Mouse (Mus musculus): ENCODE data around the gene Slc22a14. TPM values are rescaled to one million over a fixed set of nuclear protein-coding genes. Genes with fewer than 3 reads are reported as not detected.
"Not testable (repeated sequence)": the region's sequence is repeated elsewhere in the genome, so short reads cannot be mapped to it uniquely, and the experiment has no call there.

Slc22a14 gene
- total RNA-seq (2021), result not detected
- long read RNA-seq, experiment 1, result 0 reads
- long read RNA-seq, experiment 2, result 0 reads

- DNase-seq (ENCODE audit: low spot score), result no peak
Measured at GRCm38 (mm10) chr9:119365284-119365683, at the start of gene Slc22a14. Gene Slc22a14 (minus strand): TSS chr9:119365553.

DNA sequence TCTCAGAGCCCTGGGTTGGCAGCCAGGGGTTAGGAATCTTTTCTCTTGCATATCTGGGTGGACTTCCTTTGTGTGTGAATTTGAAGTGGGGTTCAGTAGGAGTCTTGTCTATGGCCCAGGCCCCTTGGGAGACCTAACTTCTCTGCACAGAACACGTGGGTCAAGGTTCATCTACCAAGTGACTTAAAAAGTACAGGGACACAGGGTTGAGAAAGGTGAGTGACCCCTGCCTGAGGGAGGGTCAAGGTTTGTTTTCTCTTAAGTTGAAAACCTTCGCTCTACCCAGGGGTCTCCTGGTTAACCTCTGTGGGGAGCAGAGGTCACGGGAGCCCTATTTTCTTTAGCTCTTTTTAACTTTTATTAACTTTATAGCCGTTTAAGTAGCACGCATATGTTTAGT, 44.5 kb upstream of the Slc22a14 start:
- DNase-seq (ENCODE audit: low spot score), result no peak

DNA sequence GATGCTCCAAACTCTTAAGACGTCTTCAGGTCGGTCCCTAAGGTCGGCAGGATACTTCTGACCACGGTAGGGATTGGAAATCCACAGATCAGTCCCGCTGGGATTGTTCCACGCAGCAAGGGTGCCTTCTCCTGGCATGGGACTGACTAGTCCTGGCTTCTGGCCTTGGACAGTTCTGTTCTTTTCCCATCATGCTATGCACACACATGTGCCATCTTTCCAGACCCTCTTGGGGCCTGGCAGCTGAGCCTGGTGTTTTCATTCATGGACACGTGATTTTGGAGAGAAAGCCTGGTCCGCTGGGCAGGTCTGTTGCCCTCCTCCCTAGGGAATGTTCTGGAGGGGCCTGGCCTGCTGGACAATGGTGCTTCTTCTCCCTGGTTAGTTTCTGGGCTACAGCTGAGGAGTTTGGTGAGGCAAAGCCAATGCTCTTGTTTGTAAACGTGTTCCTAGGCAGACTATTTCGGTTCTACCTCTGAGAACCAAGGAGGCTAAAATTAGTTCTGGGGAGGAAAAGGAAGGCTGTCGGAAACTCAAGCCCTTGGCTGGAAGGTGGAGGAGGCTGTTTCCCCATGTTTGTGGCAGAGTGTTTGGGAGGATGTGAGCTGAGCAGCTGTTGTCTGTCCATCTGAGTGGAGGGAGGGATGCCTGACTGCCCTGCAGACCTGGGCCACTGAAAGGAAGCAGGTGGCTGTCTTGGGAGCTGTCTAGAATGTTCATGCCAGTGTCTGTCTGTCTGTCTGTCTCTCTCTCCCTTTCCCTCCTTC, 43.7 kb upstream of the Slc22a14 start:
- peak; percentile 80 for DNase-seq (ENCODE audit: low spot score)

- DNase-seq (ENCODE audit: low spot score), result peak; percentile 51
Measured at GRCm38 (mm10) chr9:119407884-119408283, 42.5 kb upstream of the Slc22a14 start.

DNA sequence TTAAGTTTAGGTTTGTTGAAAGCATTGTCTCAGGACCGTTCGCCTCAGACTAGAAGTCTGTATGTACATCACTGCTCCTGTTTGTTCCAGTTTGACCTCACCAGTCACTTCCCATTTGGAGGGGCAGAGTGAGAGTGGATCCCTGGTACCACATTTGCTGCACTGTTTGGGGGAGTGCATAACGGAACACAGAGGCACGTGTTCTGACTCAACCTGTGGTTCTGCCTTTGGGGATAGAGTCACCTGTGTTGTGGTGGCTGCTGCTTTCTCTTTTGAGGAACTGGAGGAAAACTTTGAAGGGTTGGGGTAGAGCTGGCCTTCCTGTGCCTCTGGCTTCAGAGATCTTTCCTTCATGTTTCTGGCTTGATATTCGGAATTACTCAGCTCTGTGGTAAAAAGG, 38.7 kb upstream of the Slc22a14 start:
- DNase-seq (ENCODE audit: low spot score), result no peak

DNA sequence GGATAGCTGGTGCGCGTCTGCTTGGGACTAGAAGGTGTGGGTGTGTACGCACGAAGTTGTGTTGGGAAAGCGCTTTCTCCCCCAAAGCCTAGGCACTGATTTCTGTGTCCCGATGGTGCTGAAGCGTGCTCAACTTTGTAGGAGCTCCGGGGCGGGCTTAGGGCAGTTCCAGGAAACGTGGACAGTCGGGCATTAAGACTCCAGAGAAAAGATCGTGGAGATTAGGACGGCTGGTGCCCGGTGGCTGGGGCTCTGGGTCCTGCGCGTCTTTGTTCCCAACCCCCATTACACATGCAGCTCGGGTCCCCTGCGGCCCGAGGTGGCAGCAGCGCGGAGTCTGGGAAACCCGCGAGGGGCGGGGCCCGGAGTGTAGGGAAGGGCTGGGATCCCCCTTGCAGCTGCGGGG, 37.9 kb upstream of the Slc22a14 start:
- DNase-seq (ENCODE audit: low spot score), result no peak

DNA sequence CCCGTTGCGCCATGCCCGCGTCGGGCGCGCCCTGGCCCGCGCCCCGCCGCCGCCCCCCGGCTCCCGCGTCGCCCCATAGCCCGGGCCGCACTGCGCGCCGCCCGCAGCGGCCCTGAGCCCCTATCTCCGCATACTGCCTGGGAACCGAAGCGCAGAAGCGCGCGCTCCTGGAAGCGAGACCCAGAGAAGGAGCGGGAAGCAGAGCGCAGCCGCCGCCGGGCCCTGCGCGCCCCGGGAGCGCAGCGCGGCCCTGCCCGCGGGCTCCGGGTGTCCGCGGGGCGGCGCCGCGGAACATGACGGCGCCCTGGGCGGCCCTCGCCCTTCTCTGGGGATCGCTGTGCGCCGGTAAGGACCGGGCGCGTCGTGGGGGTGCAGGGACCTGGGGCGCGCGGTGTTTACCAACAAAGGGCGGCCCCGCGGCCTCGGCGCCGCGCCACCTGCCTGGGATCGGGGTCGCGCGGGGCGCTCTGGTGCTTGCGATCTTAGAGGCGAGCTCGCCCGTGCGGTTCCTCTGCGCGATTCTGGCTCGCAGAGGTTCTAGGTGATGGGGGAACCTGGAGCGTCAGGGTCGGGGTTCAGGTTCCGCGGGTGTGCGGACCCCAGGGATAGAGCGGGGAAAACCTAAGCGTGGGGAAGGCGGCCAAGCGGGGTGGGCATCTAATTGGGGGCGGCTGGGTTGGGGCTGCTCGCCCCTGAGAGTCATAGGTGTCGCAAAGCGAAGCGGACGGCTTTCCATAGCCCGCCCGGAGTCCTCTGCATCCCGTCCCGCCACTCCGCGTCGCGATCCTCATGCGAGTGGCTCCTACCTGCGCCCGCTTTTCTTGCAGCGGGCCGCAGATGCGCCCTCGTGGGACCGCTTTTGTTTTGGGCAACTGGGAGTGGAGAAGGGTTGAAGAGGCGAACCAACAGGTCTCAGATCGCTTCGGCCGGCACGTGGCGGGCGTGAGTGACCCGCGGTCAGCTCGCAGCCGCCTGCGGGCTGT, 37.2 kb upstream of the Slc22a14 start:
- DNase-seq (ENCODE audit: low spot score), result peak; percentile 34

DNA sequence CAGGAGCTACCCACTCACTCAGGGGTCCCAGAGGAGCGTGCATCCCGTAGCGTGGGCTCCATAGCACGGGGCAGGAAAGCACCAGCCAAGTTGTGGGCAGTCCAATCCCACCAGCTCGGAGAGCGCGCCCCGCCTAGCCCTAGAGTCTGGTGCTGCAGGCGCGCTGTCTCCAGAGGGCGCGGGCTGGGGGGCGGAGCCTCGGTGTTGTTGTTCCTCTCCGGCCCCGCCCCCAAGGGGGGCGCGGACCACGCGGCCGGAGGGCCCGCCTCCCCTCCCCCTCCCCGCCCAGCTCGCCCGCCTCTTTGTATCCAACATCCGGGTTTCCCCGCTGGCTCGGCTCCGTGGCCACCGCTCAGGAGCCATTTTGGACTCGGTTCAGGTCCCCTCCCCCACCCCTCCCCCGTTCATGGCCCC, 36.5 kb upstream of the Slc22a14 start, which contains the start of gene Acvr2b:
Gene Acvr2b, plus strand, starts transcription at position 318 of the 414 bp plus-strand sequence.
- DNase-seq (ENCODE audit: low spot score), result peak; percentile 92

DNA sequence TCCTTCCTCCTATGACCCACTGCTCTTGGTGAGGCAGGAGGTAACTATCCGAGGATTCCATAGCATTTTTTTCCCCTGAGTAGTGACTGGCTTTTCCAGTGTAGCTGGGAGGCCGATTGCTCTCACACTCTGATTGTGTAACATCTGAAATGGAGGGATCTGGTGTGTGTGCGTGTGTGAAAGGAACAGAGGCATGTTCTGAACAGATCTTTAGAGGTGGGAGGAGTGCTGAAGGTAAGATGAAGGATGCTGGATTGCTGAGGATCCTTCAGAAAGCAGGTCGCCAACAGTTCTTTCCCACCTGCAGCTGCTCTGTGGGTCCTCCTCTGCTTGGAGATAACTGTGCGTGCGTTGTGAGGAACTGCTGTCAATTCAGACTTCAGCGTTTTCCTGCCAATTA, 36.0 kb upstream of the Slc22a14 start:
- DNase-seq (ENCODE audit: low spot score), result no peak

DNA sequence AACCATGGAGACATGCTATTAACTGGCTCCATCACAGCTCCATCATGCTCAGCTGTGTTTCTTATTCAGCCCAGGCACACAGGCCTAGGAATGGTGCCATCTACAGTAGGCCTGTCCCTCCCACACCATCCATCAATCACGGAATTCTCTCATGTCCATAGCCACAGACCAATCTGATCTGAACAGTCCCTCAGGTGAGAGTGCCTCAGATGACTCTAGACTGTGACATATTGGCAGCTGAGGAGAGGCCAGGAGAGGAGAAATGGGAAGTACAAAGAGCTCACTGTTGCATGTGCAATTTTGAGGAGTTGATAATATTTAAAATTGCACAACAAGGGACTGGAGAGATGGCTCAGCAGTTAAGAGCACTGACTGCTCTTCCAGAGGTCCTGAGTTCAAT, 29.5 kb upstream of the Slc22a14 start:
- no peak for DNase-seq (ENCODE audit: low spot score)

DNA sequence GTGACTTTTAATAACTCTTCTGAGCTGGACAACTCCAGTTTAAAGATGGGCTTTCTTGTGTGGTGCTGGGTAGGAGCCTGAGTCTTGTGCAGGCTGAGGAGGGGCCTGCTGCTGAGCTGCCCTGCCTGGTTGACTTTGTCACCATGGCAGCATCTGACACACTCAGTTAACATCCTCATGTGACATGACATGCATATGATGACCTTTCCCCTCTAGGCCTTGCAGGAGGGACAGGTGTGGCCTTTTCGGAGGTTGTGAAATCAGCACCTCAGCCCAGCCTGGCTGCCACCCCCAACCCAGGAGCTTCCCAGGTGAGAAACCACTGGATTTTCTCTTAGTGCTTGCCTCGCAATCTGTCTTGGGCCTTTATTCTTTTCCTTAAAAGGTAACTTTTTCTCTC, 24.9 kb upstream of the Slc22a14 start:
- DNase-seq (ENCODE audit: low spot score), result no peak

DNA sequence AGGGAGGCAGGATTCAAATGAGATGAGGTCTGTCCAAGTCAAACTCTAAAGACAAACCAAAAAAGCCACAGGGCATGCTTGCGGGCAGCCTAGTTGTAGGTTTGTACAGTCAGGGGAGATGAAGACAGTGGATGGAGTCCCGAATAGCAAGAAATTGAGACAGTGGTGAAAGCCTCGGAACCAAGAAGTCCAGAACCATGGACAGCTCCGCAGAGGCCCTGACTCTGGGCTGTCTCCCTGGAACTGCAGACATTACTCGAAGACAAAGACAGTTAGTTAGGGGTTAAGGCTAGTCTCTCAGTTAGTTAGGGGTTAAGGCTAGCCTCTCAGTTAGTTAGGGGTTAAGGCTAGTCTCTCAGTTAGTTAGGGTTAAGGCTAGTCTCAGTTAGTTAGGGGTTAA, 23.6 kb upstream of the Slc22a14 start:
- DNase-seq (ENCODE audit: low spot score), result no peak

DNA sequence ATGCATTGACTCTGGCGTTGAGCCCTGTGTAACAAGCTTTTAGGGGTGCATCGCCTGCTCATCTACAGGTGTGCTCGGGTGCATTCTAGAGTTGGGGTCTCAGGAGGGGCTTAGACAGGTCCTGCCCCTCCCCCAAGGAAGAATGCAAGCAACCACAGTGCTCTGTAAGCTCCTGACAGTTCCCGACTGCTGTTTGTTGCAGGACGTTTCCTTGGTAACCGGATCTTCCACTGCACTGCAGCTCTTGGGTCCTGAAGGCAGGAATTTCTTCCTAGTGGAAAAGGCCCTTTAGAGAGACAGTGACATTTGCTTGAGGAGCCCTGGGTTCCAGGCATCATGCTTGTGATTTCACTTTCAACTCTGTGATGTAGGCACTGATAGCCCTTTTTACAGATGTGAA, 17.2 kb upstream of the Slc22a14 start:
- DNase-seq (ENCODE audit: low spot score), result no peak

DNA sequence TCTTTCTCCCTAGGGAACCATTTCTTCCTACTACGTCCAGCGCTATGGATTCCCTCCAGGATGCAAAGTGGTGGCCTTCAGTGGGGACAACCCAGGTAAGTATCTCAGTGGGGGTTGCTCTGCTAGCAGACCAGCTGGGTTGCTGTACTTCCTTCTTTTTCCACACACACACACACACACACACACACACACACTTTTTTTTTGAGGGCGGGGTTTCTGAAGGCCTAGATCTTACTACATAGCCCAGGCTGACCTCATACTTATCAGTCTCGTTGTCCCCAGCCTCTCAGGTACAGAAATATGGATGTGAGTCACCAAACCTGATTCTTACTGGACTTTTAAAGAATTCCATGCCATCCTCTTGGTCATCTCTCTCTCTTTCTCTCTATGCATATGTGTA, 12.9 kb upstream of the Slc22a14 start:
- DNase-seq (ENCODE audit: low spot score), result no peak

GRCm38 (mm10) chr9:119375556-119375955, 10.2 kb upstream of the Slc22a14 start:
- DNase-seq (ENCODE audit: low spot score), result no peak

- no peak for DNase-seq (ENCODE audit: low spot score)
Measured at GRCm38 (mm10) chr9:119375008-119375407, 9.7 kb upstream of the Slc22a14 start.

DNA sequence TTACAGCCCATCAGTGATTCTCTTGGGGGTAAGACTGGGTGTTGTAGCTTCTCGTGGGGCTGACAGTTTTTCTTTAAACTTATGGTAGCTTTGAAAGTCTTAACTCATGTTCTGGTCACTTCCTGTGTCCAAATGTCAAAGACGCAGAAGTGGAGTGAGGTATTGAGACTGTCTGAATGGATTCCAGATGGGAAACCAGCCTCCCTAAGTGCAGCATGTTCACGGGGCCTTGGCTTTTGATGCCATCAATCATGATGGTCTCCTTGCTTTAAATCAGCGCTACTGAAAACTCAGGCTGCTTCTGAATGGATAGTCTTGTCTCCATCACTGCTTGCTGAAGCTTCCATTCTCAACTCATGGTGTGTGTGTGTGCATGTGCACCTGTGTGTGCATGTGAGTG, 5.9 kb upstream of the Slc22a14 start:
- no peak for DNase-seq (ENCODE audit: low spot score)

DNA sequence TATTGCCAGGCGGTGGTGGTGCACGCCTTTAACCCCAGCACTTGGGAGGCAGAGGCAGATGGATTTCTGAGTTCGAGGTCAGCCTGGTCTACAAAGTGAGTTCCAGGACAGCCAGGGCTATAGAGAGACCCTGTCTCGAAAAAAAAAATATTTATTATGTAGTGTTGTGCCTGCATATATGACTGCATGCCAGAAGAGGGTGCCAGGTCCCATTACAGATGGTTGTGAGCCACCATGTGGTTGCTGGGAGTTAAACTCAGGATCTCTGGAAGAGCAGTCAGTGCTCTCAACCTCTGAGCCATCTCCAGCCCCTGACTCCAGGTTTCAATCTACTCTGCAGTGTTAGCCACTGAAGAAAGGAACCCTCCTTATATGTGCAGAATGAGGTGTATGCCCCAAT, 5.4 kb upstream of the Slc22a14 start:
- DNase-seq (ENCODE audit: low spot score), result not testable (repeated sequence)

DNA sequence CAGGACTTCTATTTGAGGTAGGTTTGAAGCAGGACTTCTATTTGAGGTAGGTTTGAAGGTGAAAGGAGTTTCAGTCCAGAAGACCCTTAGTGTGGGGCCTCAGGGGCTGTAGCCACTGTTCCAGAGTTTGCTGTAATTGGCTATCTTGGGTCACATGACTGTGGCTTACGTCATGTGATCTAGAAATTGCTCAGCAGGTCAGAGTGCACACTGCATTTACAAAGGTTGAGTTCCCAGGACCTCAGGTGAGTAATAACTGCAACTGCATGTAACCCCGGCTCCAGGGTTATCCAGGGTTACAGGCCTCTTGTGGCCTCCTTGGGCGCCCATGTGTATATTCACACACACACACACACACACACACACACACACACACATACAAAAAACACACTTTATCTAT, 3.0 kb upstream of the Slc22a14 start:
- no peak for DNase-seq (ENCODE audit: low spot score)

- no peak for DNase-seq (ENCODE audit: low spot score)
Measured at GRCm38 (mm10) chr9:119363229-119363628, 2.1 kb downstream of the Slc22a14 start.

DNA sequence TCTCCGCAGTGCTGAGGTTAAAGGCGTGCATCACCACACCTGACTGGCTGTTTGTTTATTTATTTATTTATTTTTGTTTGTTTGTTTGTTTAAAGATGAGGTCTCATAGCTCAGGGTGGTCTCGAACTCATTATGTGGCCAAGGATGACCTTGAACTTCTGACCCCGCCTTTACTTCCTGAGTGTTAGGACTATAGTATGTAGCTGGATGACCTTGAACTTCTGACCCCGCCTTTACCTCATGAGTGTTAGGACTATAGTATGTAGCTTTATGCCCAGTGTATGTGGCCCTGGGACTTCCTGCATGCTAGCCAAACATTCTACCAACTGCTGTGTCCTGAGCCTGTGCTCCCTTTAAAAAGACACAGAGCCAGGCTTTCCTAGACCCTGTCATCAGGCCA, 3.9 kb downstream of the Slc22a14 start:
- no peak for DNase-seq (ENCODE audit: low spot score)

- DNase-seq (ENCODE audit: low spot score), result no peak
Measured at GRCm38 (mm10) chr9:119358058-119358429, 7.3 kb downstream of the Slc22a14 start.
